Mouse (Mus musculus): ENCODE data around the gene Atg2b. TPM values are rescaled to one million over a fixed set of nuclear protein-coding genes. Genes with fewer than 3 reads are reported as not detected.

Gene Atg2b
- polyA plus RNA-seq, 1 experiment from 2014 or later, result 26.3 TPM

- DNase-seq (ENCODE audit: low spot score) (no peak), ATAC-seq (replicated peaks; ENCODE audit: low FRiP score) (no peak)
- Histone ChIP-seq H3K36me3 (ENCODE audit: control insufficient read depth, insufficient read depth, low read length) (peaks cover 7% of the 10 kb centered on the region; the same call in 1 of the 2 replicates), H3K9me3 (ENCODE audit: control insufficient read depth, low read length) (no peaks in the 10 kb centered on the region), H3K4me1 (replicated peaks; ENCODE audit: control insufficient read depth, insufficient read depth, low read length) (peaks cover 13% of the 10 kb centered on the region; the same call in 1 of the 2 replicates), H3K27me3 (replicated peaks; ENCODE audit: control insufficient read depth, insufficient read depth, low read length) (no peaks in the 10 kb centered on the region), H3K4me2 (no peak overlapping the region), H3K9ac (ENCODE audit: low read depth, low read length) (no peak overlapping the region), H3K27ac (ENCODE audit: low read depth, low read length) (no peak overlapping the region), H3K4me3 (ENCODE audit: low read depth, low read length) (no peak overlapping the region)
- 84% methylated on average over 13 of the region's 13 CpGs for WGBS
These were observed 4.4 kb upstream of the Atg2b start for GRCm38 (mm10) chr12:105689435-105689834.

DNA sequence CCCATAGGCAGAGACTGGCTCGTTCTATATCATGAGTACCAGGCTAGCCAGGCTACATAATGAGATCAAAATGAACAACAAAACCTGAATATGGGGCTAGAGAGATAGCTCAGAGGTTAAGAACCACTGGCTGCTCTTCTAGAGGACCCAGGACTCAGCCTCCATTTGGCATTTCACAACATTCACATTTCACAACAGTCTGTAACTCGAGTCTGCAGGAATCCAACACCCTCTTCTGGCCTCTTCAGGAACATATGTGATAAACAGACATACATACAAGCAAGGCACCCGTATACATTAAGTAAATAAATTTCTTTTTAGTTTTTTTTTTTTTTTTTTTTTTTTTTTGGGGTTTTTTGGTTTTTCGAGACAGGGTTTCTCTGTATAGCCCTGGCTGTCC lies 3.5 kb upstream of the Atg2b start:
- Histone ChIP-seq H3K27me3 (replicated peaks; ENCODE audit: control insufficient read depth, insufficient read depth, low read length) (no peaks in the 10 kb centered on the region), H3K9me3 (ENCODE audit: control insufficient read depth, low read length) (no peaks in the 10 kb centered on the region), H3K4me1 (replicated peaks; ENCODE audit: control insufficient read depth, insufficient read depth, low read length) (peaks cover 14% of the 10 kb centered on the region; the same call in 1 of the 2 replicates), H3K36me3 (ENCODE audit: control insufficient read depth, insufficient read depth, low read length) (peaks cover 4% of the 10 kb centered on the region; the same call in 1 of the 2 replicates), H3K4me3 (ENCODE audit: low read depth, low read length) (no peak overlapping the region), H3K4me2 (no peak overlapping the region), H3K9ac (ENCODE audit: low read depth, low read length) (no peak overlapping the region), H3K27ac (ENCODE audit: low read depth, low read length) (no peak overlapping the region)
- DNase-seq (ENCODE audit: low spot score), result no peak
- 89% methylated on average over 4 of the region's 4 CpGs for WGBS
- ATAC-seq (replicated peaks; ENCODE audit: low FRiP score), result no peak

- Histone ChIP-seq H3K9ac (ENCODE audit: low read depth, low read length) (no peak overlapping the region), H3K4me3 (ENCODE audit: low read depth, low read length) (no peak overlapping the region), H3K27me3 (replicated peaks; ENCODE audit: control insufficient read depth, insufficient read depth, low read length) (no peaks in the 10 kb centered on the region), H3K9me3 (ENCODE audit: control insufficient read depth, low read length) (no peaks in the 10 kb centered on the region), H3K27ac (ENCODE audit: low read depth, low read length) (no peak overlapping the region), H3K4me2 (no peak overlapping the region), H3K36me3 (ENCODE audit: control insufficient read depth, insufficient read depth, low read length) (0 out of 2 replicates have a peak, but pooled peaks cover 4% of the 10 kb centered on the region), H3K4me1 (replicated peaks; ENCODE audit: control insufficient read depth, insufficient read depth, low read length) (peaks cover 21% of the 10 kb centered on the region; the same call in 1 of the 2 replicates)
- DNase-seq (ENCODE audit: low spot score) (no peak), ATAC-seq (replicated peaks; ENCODE audit: low FRiP score) (no peak)
- 83% methylated on average over 4 of the region's 4 CpGs for WGBS
These were observed 2.4 kb upstream of the Atg2b start for GRCm38 (mm10) chr12:105687416-105687815.

DNA sequence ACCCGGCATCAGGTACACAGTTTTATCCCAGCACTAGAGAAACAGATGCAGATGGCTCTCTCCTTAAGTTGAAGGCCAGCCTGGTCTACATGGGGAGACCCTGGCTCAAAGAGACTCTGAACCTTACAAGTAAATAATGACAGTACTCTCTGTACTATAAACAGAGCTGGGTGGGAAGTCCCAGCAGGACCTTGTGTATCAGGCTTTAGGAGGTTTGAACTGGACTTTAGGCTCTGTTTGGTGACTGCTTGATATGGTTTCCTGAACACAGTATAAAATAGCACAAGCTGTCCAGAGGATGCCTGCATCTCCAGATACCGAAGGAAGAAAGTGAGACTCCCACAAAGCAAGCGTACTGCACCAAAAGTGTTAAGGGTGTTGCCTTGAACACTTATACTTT lies 1.8 kb upstream of the Atg2b start:
- WGBS, result 86% methylated on average over 3 of the region's 3 CpGs
- Histone ChIP-seq H3K4me3 (ENCODE audit: low read depth, low read length) (peak overlapping the region; percentile 98), H3K27ac (ENCODE audit: low read depth, low read length) (no peak overlapping the region; the same call in 1 of the 2 replicates), H3K9ac (ENCODE audit: low read depth, low read length) (no peak overlapping the region), H3K4me2 (peak overlapping the region; percentile 80), H3K4me1 (replicated peaks; ENCODE audit: control insufficient read depth, insufficient read depth, low read length) (peaks cover 21% of the 10 kb centered on the region; the same call in 1 of the 2 replicates), H3K27me3 (replicated peaks; ENCODE audit: control insufficient read depth, insufficient read depth, low read length) (no peaks in the 10 kb centered on the region), H3K36me3 (ENCODE audit: control insufficient read depth, insufficient read depth, low read length) (0 out of 2 replicates have a peak, but pooled peaks cover 4% of the 10 kb centered on the region), H3K9me3 (ENCODE audit: control insufficient read depth, low read length) (no peaks in the 10 kb centered on the region)
- DNase-seq (ENCODE audit: low spot score) (no peak), ATAC-seq (replicated peaks; ENCODE audit: low FRiP score) (no peak)

GRCm38 (mm10) chr12:105683933-105684901 lies 794 bp downstream of the Atg2b start, which contains the start of gene Gskip:
Gene Gskip, plus strand, starts transcription at chr12:105684829.
- peak; percentile 66 for DNase-seq (ENCODE audit: low spot score)
- peak within 1 kb of the TSS; percentile 98 for H3K9ac ChIP-seq (ENCODE audit: low read depth, low read length)
- no peaks in the 10 kb centered on the region for H3K9me3 ChIP-seq (ENCODE audit: control insufficient read depth, low read length)
- 1% methylated on average over 41 of the region's 41 CpGs for WGBS
- peak within 1 kb of the TSS; percentile 80 for H3K4me2 ChIP-seq
- peak within 1 kb of the TSS; percentile 98 for H3K4me3 ChIP-seq (ENCODE audit: low read depth, low read length)
- no peaks in the 10 kb centered on the region for H3K27me3 ChIP-seq (replicated peaks; ENCODE audit: control insufficient read depth, insufficient read depth, low read length)
- H3K36me3 ChIP-seq (ENCODE audit: control insufficient read depth, insufficient read depth, low read length), result no peaks in the 10 kb centered on the region
- peaks cover 20% of the 10 kb centered on the region; the same call in 1 of the 2 replicates for H3K4me1 ChIP-seq (replicated peaks; ENCODE audit: control insufficient read depth, insufficient read depth, low read length)
- H3K27ac ChIP-seq (ENCODE audit: low read depth, low read length), result peak within 1 kb of the TSS; percentile 82
- ATAC-seq (replicated peaks; ENCODE audit: low FRiP score), result peak; percentile 55

- Histone ChIP-seq H3K36me3 (ENCODE audit: control insufficient read depth, insufficient read depth, low read length) (peaks cover 20% of the 10 kb centered on the region), H3K4me3 (ENCODE audit: low read depth, low read length) (no peak overlapping the region), H3K27me3 (replicated peaks; ENCODE audit: control insufficient read depth, insufficient read depth, low read length) (no peaks in the 10 kb centered on the region), H3K9ac (ENCODE audit: low read depth, low read length) (no peak overlapping the region), H3K4me2 (no peak overlapping the region), H3K27ac (ENCODE audit: low read depth, low read length) (no peak overlapping the region), H3K9me3 (ENCODE audit: control insufficient read depth, low read length) (no peaks in the 10 kb centered on the region), H3K4me1 (replicated peaks; ENCODE audit: control insufficient read depth, insufficient read depth, low read length) (peaks cover 8% of the 10 kb centered on the region)
- ATAC-seq (replicated peaks; ENCODE audit: low FRiP score), result no peak
- no peak for DNase-seq (ENCODE audit: low spot score)
- WGBS, result 78% methylated on average over 3 of the region's 3 CpGs
These were observed 6.2 kb downstream of the Atg2b start for GRCm38 (mm10) chr12:105678762-105679161.

- H3K27me3 ChIP-seq (replicated peaks; ENCODE audit: control insufficient read depth, insufficient read depth, low read length), result no peaks in the 10 kb centered on the region
These were observed 6.8 kb downstream of the Atg2b start for GRCm38 (mm10) chr12:105678211-105678610.

DNA sequence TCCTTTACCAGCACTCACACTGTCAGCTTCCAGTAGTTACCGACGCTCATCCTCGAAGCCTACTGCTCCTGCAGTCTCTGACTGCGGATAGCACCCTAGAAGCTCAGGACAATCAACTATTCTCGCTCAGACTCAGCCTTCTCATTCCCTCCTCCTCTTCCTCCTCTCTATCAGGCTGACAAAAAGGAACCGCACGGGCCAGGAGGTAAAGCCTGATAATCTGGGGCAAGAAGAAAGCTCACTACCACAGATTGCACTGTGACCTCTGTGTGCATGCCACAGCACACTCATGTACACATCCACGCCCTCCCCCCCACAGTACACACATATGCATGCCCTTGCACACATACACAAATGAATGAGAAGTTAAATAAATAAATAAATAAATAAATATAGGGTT lies 8.7 kb downstream of the Atg2b start:
- H3K36me3 ChIP-seq (ENCODE audit: control insufficient read depth, insufficient read depth, low read length), result peaks cover 31% of the 10 kb centered on the region
- H3K27ac ChIP-seq (ENCODE audit: low read depth, low read length), result no peak overlapping the region
- no peaks in the 10 kb centered on the region; the same call in none of the 2 replicates for H3K4me1 ChIP-seq (replicated peaks; ENCODE audit: control insufficient read depth, insufficient read depth, low read length)
- H3K27me3 ChIP-seq (replicated peaks; ENCODE audit: control insufficient read depth, insufficient read depth, low read length), result no peaks in the 10 kb centered on the region
- ATAC-seq (replicated peaks; ENCODE audit: low FRiP score) (peak; percentile 74), DNase-seq (ENCODE audit: low spot score) (no peak)
- no peak overlapping the region for H3K9ac ChIP-seq (ENCODE audit: low read depth, low read length)
- H3K4me3 ChIP-seq (ENCODE audit: low read depth, low read length), result no peak overlapping the region
- WGBS, result 63% methylated on average over 8 of the region's 8 CpGs
- no peaks in the 10 kb centered on the region; the same call in 1 of the 2 replicates for H3K9me3 ChIP-seq (ENCODE audit: control insufficient read depth, low read length)
- no peak overlapping the region for H3K4me2 ChIP-seq

More at GRCm38 (mm10) chr12:105678211-105678610, 6.8 kb downstream of the Atg2b start:
- WGBS, result 90% methylated on average over 7 of the region's 7 CpGs
- Histone ChIP-seq H3K9ac (ENCODE audit: low read depth, low read length) (no peak overlapping the region), H3K4me1 (replicated peaks; ENCODE audit: control insufficient read depth, insufficient read depth, low read length) (peaks cover 5% of the 10 kb centered on the region), H3K9me3 (ENCODE audit: control insufficient read depth, low read length) (no peaks in the 10 kb centered on the region; the same call in 1 of the 2 replicates), H3K4me3 (ENCODE audit: low read depth, low read length) (no peak overlapping the region), H3K36me3 (ENCODE audit: control insufficient read depth, insufficient read depth, low read length) (peaks cover 25% of the 10 kb centered on the region), H3K4me2 (no peak overlapping the region), H3K27ac (ENCODE audit: low read depth, low read length) (no peak overlapping the region)
- ATAC-seq (replicated peaks; ENCODE audit: low FRiP score) (no peak), DNase-seq (ENCODE audit: low spot score) (no peak)
